Mouse (Mus musculus) splenic B cell, adult 2 months (primary cell): ENCODE measurements around the gene Gm49380.
A peak's percentile ranks its signal among the peaks of the same experiment; 100 is the strongest.

Source experiments
- DNase-seq: peaks from one replicate; pipeline ENCODE4 v3.0.0-alpha.2; 2011; ENCODE audit warnings: low read depth, low spot score
- H3K27me3 ChIP-seq: 2 replicates; pipeline ENCODE4 v1.6.1; 2012; ENCODE audit warnings: mild to moderate bottlenecking, low read length, moderate library complexity, mixed read lengths; ENCODE audit not compliant: control insufficient read depth, poor library complexity, insufficient read depth, severe bottlenecking
- H3K36me3 ChIP-seq: 2 replicates; pipeline ENCODE4 v1.6.1; 2012; ENCODE audit warnings: mild to moderate bottlenecking, low read length, moderate library complexity, mixed read lengths; ENCODE audit not compliant: control insufficient read depth, poor library complexity, insufficient read depth, severe bottlenecking

Gene Gm49380

GRCm38 (mm10) chr9:44067960-44068330, 45.4 kb downstream of the Gm49380 start:
- no peak for DNase-seq

DNA sequence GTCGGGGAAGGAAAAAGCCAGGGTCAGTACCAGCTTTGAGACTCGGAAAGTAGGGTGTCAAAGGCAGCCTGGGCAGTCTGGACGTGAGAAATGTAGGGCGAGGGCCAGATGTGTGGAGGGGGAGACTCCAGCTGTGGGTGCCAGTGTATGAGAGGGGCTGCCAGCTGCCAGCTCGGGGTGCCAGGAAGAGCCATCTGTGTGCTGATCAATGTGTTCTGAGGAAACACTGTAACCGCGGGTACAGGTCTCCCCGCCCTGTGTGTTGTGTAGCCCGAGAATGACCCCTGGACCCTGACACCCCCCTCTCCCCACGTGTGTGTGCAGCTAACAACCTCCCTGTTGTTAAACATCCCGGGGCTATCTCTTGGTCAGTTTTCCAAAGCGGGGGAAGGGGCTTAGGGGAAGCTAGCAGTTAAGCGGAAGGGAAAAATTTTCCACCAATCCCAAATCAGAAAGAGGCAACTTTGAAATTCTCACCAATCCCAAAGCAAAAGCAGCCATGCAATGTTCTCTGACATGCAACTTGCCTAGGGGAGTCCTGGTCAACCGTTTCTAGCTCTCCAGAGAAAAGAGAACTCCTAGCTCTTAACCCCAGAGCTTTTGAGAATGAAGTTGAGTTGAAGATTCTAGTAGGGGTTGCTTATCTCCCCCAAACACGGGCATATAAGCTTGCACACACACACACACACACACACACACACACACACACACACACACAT, 45.9 kb downstream of the Gm49380 start:
- H3K27me3 ChIP-seq: no peaks in the 10 kb centered on the region
- no peaks in the 10 kb centered on the region for H3K36me3 ChIP-seq
- DNase-seq: no peak

More at GRCm38 (mm10) chr9:44067960-44068330, 45.4 kb downstream of the Gm49380 start:
- H3K36me3 ChIP-seq: no peaks in the 10 kb centered on the region
- no peaks in the 10 kb centered on the region for H3K27me3 ChIP-seq

DNA sequence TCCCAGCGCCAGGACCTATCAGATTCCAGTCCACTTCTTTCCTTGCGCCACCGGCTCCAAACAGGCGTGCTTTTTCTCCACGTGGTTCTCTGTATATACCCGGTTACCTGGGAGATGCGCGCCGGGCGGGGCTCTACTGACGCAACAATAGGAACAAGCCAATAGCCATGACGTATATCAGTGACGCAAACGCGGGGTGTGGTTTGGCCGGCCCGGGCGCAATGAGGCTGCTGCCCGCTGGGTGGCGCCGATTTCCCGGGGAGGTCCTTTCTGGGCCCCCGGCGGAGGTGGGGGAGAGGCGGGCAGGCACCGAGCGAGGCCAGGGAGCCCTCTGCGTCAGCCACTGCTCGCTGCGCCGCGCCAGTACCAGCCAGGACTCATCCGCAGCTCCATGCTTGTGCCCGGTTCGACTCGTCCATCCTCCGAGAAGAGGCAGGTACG, 46.5 kb downstream of the Gm49380 start, which contains the start of gene Usp2:
Gene Usp2, plus strand, starts transcription at position 237 of the 441 bp plus-strand sequence.
- Histone ChIP-seq H3K36me3 (no peaks in the 10 kb centered on the region), H3K27me3 (no peaks in the 10 kb centered on the region)
- DNase-seq: peak; percentile 97

DNA sequence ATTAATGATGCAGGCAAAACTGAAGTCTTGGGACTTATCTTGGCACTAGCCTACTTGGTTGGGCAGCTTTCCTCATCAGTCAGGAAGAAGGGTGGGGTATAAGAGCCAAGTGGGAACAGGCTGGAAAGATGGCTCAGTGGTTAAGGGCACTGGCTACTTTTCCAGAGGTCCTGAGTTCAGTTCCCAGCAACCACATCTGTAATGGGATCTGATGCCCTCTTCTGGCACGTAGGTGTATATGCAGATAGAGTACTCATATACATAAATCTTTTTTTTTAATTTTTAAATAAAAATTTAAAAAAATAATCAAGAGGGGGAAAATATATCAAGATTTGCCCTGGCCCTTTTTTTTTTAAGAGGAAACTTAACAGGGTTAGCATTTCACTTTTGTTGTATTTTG, 48.1 kb downstream of the Gm49380 start:
- no peaks in the 10 kb centered on the region for H3K36me3 ChIP-seq
- no peak for DNase-seq
- H3K27me3 ChIP-seq: no peaks in the 10 kb centered on the region

GRCm38 (mm10) chr9:44058606-44059005, 54.7 kb downstream of the Gm49380 start:
- DNase-seq: no peak
- H3K36me3 ChIP-seq: no peaks in the 10 kb centered on the region
- no peaks in the 10 kb centered on the region for H3K27me3 ChIP-seq

DNA sequence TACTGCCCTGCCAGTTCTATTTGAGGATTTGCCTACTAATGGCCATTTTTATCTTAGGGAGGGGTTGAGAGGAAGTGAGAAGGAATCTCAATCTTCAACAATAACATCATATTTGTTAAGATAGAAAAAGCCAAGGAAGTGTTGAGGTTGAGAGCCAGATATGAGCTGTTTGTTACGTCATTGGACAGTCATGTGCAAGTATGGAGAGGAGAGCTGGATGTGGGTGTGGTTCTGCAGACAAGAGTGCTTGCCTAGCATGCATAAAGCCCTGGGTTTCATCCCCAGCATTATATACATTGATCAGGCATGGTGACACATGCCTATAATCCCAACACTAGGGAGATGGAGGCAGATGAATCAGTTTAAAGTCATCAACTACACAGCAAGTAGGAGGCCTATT, 59.4 kb downstream of the Gm49380 start:
- Histone ChIP-seq H3K36me3 (no peaks in the 10 kb centered on the region), H3K27me3 (no peaks in the 10 kb centered on the region)
- DNase-seq: no peak

DNA sequence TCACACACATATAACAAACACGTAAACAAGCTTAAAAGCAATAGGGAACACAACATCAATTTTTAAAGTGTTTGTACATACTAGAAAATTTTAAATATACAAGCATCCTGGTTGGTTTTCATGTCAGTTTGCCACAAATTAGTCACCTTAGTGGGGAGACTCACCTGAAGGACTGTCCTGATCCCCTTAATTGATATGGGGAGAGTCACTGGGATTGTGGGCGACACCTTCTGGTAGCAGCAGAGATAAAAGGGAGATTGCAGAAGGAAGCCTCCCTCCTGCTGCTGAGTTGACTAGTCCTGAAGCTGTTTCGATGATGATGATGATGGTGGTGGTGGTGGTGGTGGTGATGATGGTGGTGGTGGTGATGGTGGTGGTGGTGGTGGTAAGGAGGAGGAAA, 60.4 kb downstream of the Gm49380 start:
- DNase-seq: no peak
- Histone ChIP-seq H3K36me3 (no peaks in the 10 kb centered on the region), H3K27me3 (no peaks in the 10 kb centered on the region)

DNA sequence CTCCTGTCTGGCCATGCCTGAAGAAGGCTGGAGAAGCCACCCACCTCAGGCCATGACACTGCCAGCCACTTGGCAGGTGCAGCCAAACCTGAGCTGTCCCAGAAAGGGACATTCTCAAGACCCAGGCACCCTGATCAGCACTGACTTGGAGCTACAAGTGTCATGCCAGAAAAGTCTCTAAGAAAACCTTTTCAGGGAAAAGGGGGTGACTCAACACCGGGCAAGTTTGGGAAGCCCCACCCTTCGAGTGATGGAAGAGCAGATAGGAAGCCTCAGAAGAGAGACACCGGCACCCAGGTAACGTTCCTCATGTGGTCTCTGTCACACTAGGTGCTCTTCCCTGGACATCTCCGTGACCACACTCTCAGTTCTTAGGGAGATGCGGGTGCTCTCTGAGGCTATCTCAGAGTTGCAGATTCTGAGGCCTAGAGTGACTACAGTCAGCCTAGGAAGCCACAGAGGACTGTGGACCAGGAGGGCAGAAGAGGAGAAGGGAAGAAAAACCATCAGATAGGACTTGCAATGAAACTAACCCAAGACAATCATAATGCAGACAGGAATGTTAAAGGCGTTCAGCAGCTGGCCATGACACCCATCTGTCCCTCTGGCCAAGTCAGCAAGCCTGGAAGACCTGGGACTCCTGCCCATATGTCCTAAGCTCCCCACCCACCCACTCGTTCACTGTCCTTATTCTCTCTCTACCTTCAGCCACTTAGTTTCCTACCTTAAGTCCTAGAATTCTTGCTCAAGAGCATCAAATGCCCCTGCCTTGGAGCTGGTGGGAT, 63.7 kb downstream of the Gm49380 start:
- DNase-seq: no peak
- Histone ChIP-seq H3K36me3 (no peaks in the 10 kb centered on the region), H3K27me3 (no peaks in the 10 kb centered on the region)

DNA sequence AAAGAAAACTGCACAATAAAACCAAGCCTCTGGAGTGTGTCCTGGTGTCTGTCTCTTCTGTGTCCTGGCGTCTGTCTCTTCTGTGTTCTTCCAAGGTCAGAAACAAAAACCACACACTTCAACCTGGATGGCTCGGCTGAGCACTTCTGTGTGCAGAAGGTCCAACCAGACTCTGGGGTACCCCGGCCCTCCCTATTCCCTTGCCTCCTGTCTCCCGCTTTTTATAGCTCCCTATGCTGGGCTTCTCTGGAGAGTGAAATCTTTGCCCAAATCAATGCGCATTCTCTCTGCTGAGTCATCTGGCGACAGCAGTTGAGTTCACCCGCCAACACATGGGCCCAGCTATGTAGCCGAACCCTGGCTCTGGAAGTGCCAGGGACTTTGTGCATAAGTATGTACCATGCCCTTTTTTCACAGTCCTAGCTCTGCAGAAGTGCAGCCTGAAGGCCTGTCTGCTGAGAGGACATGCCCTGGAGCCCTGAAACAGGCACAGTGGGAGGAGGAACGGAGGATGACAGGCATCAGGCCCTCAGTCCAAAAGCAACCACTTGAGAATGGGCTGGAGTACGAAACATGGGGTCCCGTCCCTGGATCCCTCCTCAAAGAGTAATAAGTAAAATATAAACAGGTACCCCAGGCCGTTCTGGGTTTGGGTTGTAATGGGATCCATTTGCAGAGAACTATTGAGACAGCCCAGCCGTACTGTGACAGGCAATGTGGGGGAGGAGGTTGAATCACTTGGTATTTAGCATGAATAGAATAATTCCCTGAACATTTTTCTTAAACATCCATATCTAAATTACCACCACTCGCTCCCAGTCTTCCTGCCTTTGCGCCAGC, 64.5 kb downstream of the Gm49380 start:
- no peak for DNase-seq
- Histone ChIP-seq H3K36me3 (no peaks in the 10 kb centered on the region), H3K27me3 (no peaks in the 10 kb centered on the region)

DNA sequence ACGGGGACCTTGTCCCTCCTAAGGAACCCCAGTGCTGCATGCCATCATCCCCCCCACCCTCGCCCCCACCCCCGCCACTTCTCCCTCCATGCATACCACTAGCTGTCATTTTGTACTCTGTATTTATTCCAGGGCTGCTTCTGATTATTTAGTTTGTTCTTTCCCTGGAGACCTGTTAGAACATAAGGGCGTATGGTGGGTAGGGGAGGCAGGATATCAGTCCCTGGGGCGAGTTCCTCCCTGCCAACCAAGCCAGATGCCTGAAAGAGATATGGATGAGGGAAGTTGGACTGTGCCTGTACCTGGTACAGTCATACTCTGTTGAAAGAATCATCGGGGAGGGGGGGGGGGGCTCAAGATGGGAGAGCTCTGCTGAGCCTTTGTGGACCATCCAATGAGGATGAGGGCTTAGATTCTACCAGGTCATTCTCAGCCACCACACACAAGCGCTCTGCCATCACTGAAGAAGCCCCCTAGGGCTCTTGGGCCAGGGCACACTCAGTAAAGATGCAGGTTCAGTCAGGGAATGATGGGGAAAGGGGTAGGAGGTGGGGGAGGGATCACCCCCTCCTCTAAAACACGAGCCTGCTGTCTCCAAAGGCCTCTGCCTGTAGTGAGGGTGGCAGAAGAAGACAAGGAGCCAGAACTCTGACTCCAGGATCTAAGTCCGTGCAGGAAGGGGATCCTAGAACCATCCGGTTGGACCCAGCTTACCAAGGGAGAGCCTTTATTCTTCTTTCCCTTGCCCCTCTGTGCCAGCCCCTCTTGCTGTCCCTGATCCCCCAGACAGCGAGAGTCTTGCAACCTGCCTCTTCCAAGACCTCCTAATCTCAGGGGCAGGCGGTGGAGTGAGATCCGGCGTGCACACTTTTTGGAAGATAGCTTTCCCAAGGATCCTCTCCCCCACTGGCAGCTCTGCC, 65.5 kb downstream of the Gm49380 start:
- Histone ChIP-seq H3K27me3 (no peaks in the 10 kb centered on the region), H3K36me3 (no peaks in the 10 kb centered on the region)
- no peak for DNase-seq

GRCm38 (mm10) chr9:44047071-44047470, 66.2 kb downstream of the Gm49380 start:
- no peaks in the 10 kb centered on the region for H3K36me3 ChIP-seq
- H3K27me3 ChIP-seq: no peaks in the 10 kb centered on the region
- DNase-seq: no peak

DNA sequence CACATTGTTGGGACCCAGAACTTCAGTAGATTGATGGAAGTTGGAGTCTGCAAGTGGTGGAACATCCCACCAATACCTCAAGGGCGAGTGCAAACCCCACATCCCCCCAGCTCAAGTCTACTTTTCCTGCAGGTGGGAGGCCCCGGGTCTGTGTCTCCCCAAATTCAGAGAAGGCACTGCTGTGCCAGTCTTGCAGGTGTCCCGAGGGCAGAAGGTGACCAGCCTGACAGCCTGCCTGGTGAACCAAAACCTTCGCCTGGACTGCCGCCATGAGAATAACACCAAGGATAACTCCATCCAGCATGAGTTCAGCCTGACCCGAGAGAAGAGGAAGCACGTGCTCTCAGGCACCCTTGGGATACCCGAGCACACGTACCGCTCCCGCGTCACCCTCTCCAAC, 66.9 kb downstream of the Gm49380 start:
- no peak for DNase-seq
- no peaks in the 10 kb centered on the region for H3K36me3 ChIP-seq

GRCm38 (mm10) chr9:44045884-44046272, 67.4 kb downstream of the Gm49380 start:
- Histone ChIP-seq H3K36me3 (no peaks in the 10 kb centered on the region), H3K27me3 (no peaks in the 10 kb centered on the region)
- DNase-seq: no peak

More for the DNA sequence above, 66.9 kb downstream of the Gm49380 start:
- no peaks in the 10 kb centered on the region for H3K27me3 ChIP-seq
